Mouse (Mus musculus) thymus, postnatal 10 days (tissue): ENCODE measurements around the gene Krt12.
A peak's percentile ranks its signal among the peaks of the same experiment; 100 is the strongest.

Experiments
- DNase-seq, 2 experiments: peaks; one replicate each; pipeline ENCODE4 v3.0.0; 2021; ENCODE audit warnings: low spot score in 2 of 2

The Krt12 gene

DNA sequence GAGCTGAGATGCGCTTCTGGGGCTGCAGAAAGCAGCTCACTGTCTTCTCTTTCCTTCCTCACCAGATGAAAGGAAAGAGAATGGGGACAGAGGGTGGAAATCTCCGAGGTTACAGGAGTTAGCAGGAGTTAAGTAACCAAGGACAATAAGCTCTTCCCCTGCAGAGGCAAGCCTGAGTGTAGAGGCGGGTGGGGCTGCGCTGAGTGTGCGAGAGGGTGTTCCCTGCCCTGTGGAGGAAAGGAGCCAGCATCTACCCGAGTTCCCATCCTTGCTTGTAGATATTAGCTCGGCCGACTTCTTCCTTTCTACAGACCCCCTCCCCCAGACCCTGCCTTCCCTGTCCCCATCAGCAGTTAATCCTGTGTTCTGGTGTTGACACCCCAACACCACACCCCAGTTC is 23.2 kb downstream of the Krt12 start:
- DNase-seq: no peak

DNA sequence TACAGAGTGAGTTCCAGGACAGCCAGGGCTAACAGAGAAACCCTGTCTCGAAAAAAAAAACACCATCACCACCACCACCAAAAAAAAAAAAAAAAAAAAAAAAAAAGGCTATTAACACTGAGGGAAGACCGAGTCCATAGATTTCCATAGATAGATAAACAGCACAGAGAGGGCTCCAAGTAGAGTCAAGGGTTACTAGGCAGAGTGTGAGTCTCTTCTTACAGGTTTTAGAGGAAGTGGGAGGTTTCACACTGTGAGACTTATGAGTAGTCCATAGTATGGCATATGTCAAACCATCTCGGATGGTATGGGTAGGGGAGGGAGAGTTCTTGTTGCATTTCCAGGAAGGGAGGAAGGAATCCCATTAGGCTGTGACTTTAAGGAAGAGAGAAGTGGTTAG is 24.0 kb downstream of the Krt12 start:
- no peak for DNase-seq

DNA sequence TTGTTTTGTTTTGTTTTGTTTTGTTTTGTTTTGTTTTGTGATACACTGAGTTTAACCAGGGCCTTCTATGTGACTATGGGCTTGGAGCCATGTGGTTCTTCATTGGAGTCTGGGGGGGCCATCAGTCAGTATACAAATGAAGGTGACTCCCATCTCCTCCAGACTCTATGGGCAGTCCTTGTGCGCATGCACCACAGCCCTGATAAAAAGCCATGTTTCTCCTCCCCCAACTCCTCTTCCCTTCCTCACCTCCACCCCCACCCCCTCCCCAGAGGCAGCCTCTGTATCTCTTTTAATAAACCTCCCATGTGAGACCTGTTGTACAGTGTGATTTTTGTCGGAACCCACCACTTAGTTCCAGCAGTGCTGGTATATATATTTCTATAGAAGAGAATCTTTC is 25.4 kb downstream of the Krt12 start:
- no peak for DNase-seq

DNA sequence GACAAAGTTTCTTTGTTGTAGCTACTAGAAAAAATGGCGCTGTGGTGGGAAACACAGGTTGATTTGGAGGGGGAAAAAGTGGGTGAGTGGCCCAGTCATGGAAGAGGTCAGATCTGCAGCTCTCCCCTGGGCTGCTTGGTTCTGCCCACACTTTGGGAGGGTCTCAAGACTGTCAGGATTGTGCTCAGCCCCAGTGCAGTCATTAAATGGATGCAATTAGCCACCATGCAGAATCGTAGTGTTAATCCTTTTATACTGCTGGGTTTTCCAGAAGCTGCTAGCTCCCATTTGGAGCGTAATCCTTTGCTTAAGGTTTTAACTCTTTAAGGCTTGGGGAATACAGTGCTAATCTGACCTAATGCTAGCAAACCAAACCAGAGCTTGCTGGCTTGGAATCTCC is 26.0 kb downstream of the Krt12 start:
- DNase-seq: no peak

DNA sequence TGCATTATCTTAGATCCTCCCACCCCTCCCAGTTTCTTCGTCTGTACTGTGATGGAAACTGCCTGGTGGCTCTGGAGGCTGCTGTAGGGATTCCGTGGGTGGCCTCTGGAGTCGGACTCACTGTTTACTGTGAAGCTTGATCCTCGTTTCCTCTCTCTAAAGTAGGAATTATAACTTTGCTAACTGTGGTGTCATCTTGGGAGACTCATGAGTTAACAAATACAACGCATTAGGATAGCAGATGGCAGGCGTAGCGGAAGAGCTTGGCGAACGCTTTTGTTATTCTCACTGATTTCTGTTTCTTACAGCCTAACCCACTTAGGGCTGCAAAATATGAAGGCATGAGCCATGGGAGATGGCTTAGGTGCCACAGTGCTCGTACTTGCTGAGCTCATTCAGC is 29.6 kb downstream of the Krt12 start:
- no peak for DNase-seq

DNA sequence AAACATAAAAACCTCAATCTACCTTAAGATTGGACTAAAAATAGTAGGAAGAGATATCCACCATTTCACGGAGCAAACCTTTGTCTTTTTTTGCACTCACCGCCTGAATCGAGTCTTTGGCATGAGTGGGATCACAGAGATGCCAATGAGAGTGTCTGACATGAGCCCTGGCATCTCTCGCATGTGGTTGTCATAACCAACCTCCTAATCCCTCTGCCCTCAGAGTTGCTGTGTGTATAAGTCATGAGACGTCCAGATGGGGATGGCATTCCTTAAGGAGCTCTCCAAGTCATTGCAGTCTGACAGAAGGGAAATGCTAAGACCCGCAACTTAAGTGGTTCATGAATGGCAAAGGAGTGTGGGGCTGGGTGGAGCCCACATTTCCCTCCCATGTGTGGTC is 30.7 kb downstream of the Krt12 start:
- DNase-seq: no peak

DNA sequence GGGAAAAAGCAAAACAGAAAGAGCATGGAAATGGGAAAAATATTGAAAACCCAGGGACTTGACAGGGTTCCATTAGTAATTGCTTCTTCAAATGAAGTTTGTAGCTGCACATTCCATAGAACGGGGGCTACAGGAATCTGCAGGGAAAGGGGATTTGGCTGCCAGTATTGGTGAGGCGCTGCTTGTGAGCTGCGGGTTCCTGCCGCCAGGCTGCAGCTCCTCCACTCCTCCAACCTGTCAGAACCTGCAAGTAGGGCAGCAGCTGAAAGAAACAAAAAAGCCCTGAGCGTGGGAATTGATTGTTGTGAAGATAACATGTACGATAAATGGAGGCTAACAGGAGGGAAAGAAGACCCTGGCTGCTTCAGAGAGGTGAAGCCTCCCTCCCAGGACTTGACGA is 31.2 kb downstream of the Krt12 start:
- DNase-seq: no peak

DNA sequence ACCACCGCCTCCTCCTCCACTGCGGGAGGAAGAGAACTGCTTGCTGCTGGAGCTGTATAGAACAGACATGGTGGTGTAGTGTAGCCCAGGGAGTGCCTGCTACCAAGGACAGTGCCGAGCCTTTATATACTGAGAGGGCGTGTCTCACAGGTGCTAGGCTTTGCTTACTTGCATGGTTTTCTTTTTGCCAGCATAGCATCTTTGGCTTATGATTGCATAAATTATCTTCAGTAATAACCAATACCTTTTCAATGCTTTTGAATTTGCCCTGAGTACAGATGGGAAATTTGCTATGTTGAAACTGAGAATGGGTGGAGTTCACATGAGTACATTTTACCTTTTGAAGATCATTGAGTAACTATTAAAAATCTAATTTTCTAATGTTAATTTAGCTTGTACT is 32.8 kb downstream of the Krt12 start, which contains the start of gene Krt10:
Krt10 (minus strand) TSS at position 101 of the 400 bp plus-strand sequence.
- DNase-seq: no peak

DNA sequence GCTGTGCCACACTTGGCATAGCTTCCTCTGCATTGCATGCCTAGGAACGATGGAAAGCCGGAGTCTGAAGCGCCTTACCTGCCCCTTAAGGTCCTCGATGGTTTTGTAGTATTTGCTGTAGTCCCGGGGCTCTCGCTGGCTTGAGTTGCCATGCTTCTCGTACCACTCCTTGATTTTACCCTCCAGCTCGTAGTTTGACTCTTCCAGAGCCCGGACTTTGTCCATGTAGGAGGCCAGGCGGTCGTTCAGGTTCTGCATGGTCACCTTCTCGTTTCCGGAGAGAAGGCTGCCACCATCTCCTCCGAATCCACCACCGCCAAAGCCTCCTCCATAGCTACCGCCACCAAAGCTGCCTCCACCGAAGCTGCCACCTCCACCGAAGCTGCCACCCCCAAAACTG is 33.4 kb downstream of the Krt12 start:
- DNase-seq: no peak

DNA sequence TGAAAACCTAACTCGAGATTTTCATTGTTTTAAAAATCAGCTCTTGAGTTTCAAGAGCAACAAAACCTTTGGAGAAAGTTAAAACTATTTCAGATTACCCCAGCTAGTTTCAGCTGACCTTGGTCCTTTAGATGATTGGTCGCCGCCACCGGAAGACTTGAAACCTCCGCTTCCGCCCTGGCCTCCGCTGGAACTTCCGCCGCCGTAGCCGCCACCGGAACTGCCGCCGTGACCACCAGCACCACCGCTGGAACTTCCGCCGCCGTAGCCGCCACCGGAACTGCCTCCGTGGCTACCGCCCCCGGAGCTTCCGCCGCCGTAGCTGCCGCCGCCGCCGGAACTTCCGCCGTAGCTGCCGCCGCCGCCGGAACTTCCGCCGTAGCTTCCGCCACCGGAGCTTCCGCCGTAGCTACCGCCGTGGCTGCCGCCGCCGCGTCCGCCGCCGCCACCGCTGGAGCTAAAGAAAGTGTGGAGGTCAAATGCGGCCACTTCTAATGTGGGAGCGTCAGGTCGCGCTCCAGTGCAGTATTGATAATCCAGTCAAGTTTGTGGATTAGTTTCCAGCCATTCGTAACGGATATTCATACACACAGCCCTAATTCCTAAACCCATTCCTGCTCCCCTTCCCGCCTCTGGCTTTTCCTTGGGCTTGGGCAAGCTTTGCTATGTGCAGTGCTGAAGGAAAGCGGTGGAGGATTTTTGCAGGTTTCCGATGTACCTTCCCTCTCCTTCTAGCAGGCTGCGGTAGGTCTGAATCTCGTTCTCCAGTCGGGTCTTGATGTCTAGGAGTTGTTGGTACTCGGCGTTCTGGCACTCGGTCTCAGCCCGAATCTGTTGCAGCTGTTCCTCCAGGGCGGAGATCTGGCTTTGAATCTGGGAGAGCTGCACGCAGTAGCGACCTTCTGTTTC is 36.0 kb downstream of the Krt12 start:
- DNase-seq: peak; percentile 64 to 66

DNA sequence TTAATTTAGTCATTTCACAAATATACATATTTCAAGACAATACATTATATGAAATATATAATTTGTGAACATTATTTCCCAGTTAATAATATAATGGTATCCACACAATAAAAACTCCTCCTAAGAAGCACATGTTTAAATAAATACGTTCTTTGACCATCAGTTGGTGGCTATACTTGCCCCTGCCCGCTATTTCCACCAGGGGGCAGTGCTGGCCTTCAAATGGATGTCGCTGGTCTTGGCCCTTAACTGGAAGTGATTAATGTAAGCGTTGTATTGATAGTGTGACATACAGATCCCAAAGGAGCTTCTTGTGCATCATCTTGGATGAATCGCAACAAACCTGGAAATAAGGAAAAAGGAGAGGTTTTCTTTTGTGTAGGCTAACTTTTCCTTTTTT is 42.5 kb downstream of the Krt12 start:
- DNase-seq: peak; percentile 24 to 75

DNA sequence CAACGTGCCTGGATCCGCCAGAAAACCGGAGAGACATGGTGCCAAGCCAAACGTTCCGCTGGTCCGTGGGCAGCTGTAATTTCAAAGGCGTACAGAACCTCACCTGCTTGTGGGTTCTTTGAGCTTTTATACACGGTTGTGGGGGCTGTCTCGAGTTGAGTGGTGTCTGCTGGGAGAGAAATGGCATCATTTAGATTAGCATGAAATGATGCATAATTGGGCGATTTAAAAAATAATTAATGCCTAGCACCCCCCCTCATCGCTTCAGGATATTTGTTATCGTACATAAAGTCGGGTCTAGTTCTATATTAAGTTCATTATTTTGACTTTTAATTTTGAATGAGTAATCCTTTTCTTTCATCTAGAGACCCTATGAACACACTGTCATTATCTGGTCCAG is 47.3 kb downstream of the Krt12 start, which contains the start of gene Krt28:
Krt28 (minus strand) TSS at position 101 of the 400 bp plus-strand sequence.
- DNase-seq: no peak

DNA sequence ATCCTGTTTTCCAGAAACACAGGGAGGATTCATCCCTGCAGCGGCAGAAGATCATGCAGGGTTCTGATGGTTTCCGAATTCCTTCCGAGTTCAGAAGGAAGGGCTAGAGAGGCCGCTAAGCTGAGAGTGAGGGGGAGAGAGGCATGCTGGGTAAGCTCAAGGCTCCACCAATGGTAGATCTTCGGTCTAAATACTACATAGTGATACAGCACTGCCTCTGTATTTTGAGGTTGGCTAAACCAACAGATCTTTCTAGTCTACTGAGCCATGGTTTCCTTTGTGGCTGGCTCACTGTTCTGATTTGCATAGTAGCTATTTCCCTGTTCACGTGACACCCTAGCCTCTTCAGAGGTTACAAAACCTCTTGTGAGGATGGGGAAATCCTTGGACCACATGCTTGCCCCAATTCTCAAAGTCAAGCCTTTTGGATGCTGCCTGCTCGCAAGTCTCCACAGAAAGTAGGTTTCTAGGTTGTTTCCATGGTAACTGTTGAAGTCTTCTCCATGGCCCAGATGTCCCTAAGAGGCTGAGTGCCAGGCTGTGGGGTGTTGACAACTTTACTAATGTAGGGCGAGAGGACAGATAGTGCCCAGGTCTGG is 52.1 kb downstream of the Krt12 start:
- peak; percentile 19 to 29 for DNase-seq

DNA sequence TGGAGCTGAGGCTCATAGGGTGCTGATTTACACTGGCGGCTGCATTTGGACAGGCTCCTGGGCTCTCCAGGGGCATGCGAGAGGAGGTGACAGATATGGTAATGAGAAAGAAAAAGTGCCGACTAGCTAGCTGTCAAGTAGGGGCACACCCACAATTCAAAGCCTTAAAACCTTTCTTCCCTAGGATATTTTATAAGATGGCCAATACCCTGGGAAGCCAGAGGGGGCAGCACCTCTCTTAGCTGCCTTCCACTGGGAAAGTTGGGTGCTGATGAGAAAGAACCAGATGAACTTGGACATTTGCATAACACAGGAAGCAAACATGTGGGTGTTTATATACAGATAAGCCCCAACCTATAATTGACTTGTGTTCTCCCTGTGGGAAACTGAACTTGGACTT is 52.8 kb downstream of the Krt12 start:
- no peak for DNase-seq

DNA sequence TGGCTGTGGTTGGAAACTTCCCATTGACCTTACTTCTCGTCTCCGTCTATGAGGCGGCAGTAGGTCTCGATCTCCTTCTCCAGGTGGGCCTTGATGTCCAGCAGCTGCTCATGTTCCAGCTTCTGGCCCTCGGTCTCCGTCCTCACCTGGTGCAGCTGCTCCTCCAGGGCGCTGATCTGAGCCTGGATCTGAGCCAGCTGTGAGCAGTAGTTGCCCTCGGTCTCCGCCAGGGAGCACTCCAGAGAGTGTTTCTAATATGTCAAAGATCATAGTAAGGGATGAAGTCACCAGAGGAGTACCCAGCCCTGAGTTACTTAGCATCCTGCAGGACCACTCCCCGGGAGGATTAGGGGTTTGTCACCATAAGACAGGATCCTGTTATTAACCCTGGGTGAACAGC is 55.3 kb downstream of the Krt12 start:
- DNase-seq: peak in 1 of 2 experiments; percentile 14
